Mouse (Mus musculus) liver, embryonic 12.5 days (tissue): Measurements from ENCODE around the gene Clcnka. TPM values are rescaled to one million over a fixed set of nuclear protein-coding genes. Genes with fewer than 3 reads are reported as not detected.
A peak's percentile ranks its signal among the peaks of the same experiment; 100 is the strongest.

Source experiments
- ATAC-seq: fragments of 200-750 bp; cut with Nextera tagmentation; 2 replicates; pipeline ENCODE4 v1.8.0; 2017; ENCODE audit warnings: moderate number of reproducible peaks, mild to moderate bottlenecking, moderate library complexity
- H3K27ac ChIP-seq: fragments of 300-500 bp; sonication (generic); 2 replicates; pipeline ENCODE4 v1.5.1; 2016; ENCODE audit warnings: mild to moderate bottlenecking
- H3K27me3 ChIP-seq: fragments of 300-500 bp; sonication (generic); replicated peaks from 2 replicates; pipeline ENCODE4 v1.6.1; 2016; ENCODE audit warnings: mild to moderate bottlenecking, moderate library complexity
- H3K36me3 ChIP-seq: fragments of 300-500 bp; sonication (generic); 2 replicates; pipeline ENCODE4 v1.6.1; 2016; ENCODE audit warnings: mild to moderate bottlenecking, moderate library complexity
- H3K4me1 ChIP-seq: fragments of 300-500 bp; sonication (generic); 2 replicates; pipeline ENCODE4 v1.6.1; 2016
- H3K4me2 ChIP-seq: fragments of 300-500 bp; sonication (generic); 2 replicates; pipeline ENCODE4 v1.6.1; 2016; ENCODE audit warnings: mild to moderate bottlenecking, moderate library complexity
- H3K4me3 ChIP-seq: fragments of 300-500 bp; sonication (generic); 2 replicates; pipeline ENCODE4 v1.5.1; 2016; ENCODE audit warnings: mild to moderate bottlenecking, moderate library complexity
- H3K9ac ChIP-seq: fragments of 300-500 bp; sonication (generic); 2 replicates; pipeline ENCODE4 v1.6.1; 2016; ENCODE audit warnings: mild to moderate bottlenecking, moderate library complexity
- H3K9me3 ChIP-seq: fragments of 300-500 bp; sonication (generic); replicated peaks from 2 replicates; pipeline ENCODE4 v1.6.1; 2016; ENCODE audit warnings: mild to moderate bottlenecking, moderate library complexity
- WGBS: fragments of 180-500 bp; shearing (Covaris S2); methylation state at CpG from one replicate; pipeline ENCODE4 v1.1.7; 2016; ENCODE audit not compliant: insufficient replicate concordance; 5-methylcytosine and 5-hydroxymethylcytosine counted together
- polyA plus RNA-seq: library from polyadenylated mRNA; unstranded; fragments of >200 nt; fragmentation: Nextera tagmentation; extraction: Ambion mirVana; gene quantifications from 2 replicates; pipeline ENCODE4 v1.2.1, GENCODE M21; 2016

Clcnka gene
- polyA plus RNA-seq, 1 experiment from 2014 or later = not detected

DNA sequence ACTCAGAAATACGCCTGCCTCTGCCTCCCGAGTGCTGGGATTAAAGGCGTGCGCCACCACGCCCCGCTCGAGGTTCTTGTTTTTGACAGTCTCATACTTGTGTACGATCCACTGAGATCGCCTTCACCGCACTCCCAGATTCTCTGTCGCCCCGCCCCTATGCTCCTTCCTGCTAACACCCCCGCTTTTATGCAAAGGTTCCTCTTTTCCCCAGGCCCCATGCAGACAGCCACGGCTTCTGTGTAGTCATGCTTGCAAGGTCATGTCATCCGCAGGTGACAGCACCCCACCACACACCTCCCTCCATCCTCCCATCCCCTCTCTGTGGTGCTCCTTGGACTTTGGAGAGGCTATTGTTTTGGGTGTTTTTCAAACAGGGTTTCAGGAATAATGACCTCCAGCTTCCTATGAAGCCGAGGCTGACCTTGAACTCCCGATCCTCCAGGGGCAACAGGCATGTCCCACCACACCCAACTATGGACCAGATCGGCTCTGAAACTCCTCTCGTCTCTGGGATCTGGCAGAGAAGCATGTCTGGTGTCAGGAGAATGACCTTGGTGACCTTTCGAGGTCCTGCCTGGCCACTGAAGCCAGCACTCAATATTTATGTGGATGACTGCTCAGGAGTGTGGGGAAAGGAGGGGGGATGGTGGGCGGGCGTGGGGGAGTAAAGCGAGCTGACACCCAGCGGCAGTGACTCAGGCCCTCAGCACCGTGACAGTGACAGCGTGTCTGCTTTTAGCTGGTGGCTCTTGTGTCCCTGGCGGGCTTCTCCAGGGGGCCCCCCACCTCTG is 21.1 kb upstream of the Clcnka start:
- Histone ChIP-seq H3K4me3 (no peak overlapping the region), H3K27ac (no peak overlapping the region), H3K4me2 (no peak overlapping the region), H3K4me1 (peaks cover 17% of the 10 kb centered on the region), H3K9ac (no peak overlapping the region), H3K9me3 (no peaks in the 10 kb centered on the region), H3K36me3 (no peaks in the 10 kb centered on the region), H3K27me3 (peaks cover 53% of the 10 kb centered on the region)
- 0 out of 2 replicates have a peak, but pooled peaks have one; percentile 8 for ATAC-seq
- 20% methylated on average over 27 of the region's 27 CpGs for WGBS

DNA sequence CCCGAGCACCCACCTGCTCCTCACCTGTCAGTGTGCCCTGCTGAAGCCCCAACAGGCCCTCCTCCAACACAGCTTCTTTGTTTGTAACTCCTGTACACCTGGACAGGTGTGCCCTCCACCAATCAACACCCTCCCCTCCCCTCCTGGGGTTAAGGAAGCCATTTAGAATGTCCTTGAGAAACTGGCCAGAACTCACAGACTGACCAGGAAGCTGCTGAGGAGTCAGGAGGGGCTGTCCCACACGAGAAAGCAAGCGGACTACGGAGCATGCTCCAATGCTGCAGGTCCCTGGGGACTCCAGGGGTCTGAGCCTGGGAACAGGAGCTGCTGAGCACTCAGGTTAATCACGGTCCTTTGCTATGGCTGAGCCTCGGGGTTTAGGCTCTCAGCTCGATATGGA is 17.4 kb upstream of the Clcnka start, which contains the start of gene Clcnkb:
TSS of gene Clcnkb (minus strand) at position 91 of the 400 bp plus-strand sequence.
- 44% methylated on average over 7 of the region's 7 CpGs for WGBS
- Histone ChIP-seq H3K9ac (no peak within 1 kb of the TSS), H3K4me2 (no peak within 1 kb of the TSS), H3K27me3 (peaks cover 29% of the 10 kb centered on the region), H3K4me1 (peaks cover 12% of the 10 kb centered on the region), H3K9me3 (no peaks in the 10 kb centered on the region), H3K4me3 (no peak within 1 kb of the TSS), H3K36me3 (no peaks in the 10 kb centered on the region), H3K27ac (no peak within 1 kb of the TSS)
- no peak for ATAC-seq

DNA sequence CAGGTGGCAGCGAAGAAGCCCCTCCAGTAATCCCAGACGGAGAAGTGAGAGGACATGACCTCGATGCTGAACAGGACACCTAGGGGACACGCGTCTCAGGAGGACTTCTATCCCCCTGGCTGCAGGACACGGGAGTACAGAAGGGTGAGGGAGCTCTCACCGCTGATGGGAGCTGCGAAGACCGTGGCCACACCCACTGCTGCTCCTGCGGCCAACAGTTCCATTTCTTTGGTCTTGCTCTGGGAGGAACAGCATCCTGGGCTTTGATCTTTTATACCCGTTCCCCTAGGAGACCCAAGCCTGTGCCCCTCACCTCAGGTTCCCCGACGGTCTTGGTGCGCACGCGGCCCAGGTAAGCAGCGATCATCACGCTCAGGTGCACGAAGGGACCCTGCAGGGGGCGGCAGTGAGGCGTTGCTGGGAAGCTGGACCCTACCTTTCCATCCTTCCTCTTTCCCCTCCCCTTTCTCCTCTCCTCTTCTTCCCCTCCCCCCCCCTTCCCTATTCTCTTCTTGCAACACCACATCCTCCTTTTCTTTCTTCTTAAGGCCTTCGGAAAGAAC is 13.0 kb upstream of the Clcnka start:
- peaks cover 32% of the 10 kb centered on the region for H3K27me3 ChIP-seq

DNA sequence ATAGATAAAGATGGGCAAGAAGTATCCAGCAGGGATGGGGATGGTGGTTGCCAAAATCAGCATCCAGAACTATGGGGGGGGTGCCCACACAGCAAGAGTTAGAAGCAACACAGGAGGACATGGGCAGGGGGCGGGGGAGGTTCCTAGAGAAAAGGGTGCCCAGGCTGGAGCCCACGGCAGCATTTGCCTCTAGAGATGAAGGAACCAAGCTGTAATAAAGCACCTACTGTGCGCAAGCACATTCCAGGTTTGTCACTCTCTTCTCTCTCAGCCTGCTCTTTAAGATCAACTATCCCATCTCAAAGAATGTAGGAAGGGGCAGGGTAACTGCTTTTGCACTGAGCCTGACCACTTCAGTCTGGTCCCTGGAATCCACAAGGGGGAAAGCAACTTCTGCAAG is 10.1 kb upstream of the Clcnka start:
- no peaks in the 10 kb centered on the region for H3K36me3 ChIP-seq
- no peak overlapping the region for H3K4me2 ChIP-seq
- no peak overlapping the region for H3K27ac ChIP-seq
- H3K9me3 ChIP-seq = no peaks in the 10 kb centered on the region
- no peak overlapping the region for H3K4me3 ChIP-seq
- H3K9ac ChIP-seq = no peak overlapping the region
- H3K27me3 ChIP-seq = peaks cover 59% of the 10 kb centered on the region
- ATAC-seq = no peak
- peaks cover 3% of the 10 kb centered on the region; the same call in 1 of the 2 replicates for H3K4me1 ChIP-seq
- 59% methylated on average over 3 of the region's 3 CpGs for WGBS

More for the DNA sequence above, 13.0 kb upstream of the Clcnka start:
- Histone ChIP-seq H3K4me2 (no peak overlapping the region), H3K4me1 (no peaks in the 10 kb centered on the region), H3K36me3 (no peaks in the 10 kb centered on the region), H3K4me3 (no peak overlapping the region), H3K27ac (no peak overlapping the region), H3K9ac (no peak overlapping the region), H3K9me3 (no peaks in the 10 kb centered on the region)
- no peak for ATAC-seq
- WGBS = 20% methylated on average over 22 of the region's 22 CpGs

DNA sequence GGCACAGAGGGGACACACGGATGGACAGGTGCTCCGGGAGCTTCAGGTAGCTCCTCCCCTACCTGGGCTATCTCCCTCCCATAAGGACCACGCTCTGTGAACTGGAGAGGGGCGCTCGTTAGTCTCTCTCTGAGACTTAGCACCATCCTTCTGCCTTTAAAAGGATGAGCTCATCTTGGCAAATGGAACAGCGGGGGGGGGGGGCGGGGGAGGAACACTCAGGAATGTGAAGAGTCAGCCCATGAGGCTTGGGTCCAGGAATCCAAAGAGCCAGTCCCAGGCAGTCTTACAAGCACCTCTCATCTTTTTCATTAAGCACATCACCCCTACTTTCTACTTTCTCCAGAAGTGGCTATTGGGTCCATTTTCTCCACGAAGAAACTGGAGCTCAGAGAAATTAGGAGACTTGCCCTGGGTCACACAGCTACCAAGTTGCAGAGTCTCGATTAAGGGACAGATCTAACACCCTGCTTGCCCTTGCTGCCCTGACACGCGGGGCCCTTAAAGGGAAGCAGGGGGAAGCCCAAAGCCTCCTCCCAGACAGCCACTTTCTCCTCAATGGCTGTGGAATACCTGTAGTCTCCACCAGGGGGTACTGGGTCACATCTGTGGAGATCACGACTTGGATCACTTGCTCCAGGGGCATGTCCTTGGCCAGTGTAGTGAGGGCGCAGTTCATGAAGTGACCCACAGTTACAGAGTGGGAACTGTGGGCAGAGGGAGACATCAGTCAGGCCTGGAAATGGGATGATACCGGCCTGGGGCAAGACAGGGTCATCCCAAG is 8.2 kb upstream of the Clcnka start:
- Histone ChIP-seq H3K27me3 (peaks cover 55% of the 10 kb centered on the region), H3K27ac (no peak overlapping the region), H3K4me1 (peaks cover 3% of the 10 kb centered on the region; the same call in 1 of the 2 replicates), H3K4me2 (no peak overlapping the region), H3K36me3 (no peaks in the 10 kb centered on the region), H3K9ac (no peak overlapping the region), H3K4me3 (no peak overlapping the region), H3K9me3 (no peaks in the 10 kb centered on the region)
- ATAC-seq = no peak
- WGBS = 30% methylated on average over 14 of the region's 14 CpGs

DNA sequence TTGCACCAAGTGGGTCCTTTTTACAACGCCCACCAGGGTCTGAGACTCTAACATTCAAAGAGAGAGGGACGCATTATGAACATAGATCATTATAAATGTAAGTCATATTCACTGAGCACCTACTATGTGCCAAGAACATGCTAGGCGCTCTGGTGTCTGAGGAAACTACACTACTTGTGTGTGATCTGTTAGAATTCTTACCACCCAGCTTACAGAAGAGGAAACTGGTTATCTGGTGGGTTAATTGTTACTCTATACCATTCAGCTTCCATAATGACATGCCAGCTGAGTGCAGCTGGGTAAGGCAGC is 6.7 kb upstream of the Clcnka start:
- H3K4me2 ChIP-seq = no peak overlapping the region
- no peaks in the 10 kb centered on the region for H3K9me3 ChIP-seq
- peaks cover 49% of the 10 kb centered on the region for H3K27me3 ChIP-seq
- no peak for ATAC-seq
- H3K36me3 ChIP-seq = no peaks in the 10 kb centered on the region
- peaks cover 3% of the 10 kb centered on the region; the same call in 1 of the 2 replicates for H3K4me1 ChIP-seq
- H3K27ac ChIP-seq = no peak overlapping the region
- no peak overlapping the region for H3K9ac ChIP-seq
- 73% methylated on average over 3 of the region's 3 CpGs for WGBS
- no peak overlapping the region for H3K4me3 ChIP-seq

DNA sequence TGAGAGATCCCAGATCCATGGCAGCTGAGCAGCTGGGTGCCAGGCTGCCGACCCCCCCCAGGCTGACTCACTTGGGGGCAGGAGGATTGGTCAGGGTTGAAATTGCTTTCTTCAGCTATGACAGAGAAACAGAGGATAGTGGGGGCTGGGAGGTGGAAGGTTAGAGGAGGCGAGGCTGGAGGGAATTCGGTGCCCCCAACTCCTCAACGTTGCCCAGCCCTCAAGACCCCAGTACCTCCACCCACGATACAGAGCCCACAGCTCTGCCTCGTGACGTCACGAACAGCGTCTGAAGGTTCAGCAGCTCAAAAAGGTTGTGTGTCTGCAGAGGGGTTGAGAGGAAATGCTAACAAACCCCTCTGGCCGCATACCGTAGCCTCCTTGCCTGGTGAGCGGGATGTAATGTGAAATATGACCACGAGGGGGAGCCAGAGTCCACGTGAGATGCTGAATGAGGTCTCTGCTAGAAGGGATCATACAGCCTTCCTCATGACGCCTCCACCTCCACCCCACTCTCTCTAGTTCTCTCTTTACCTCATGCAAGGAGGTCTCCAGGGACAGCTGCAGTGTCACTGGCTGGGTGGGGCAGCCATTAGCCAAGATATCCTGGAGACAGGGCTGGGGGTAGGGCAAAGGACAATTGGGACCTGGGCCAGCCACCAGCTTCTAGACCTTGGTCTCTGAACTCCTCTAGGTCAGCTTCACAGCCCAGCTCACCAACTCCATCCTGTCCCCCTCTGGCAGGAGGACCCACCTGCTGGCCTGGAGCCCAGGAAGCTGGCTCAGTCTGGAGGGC is 6.2 kb upstream of the Clcnka start:
- peak; percentile 60; the same call in 1 of the 2 replicates for ATAC-seq
- peaks cover 48% of the 10 kb centered on the region for H3K27me3 ChIP-seq
- H3K4me1 ChIP-seq = peaks cover 3% of the 10 kb centered on the region; the same call in 1 of the 2 replicates
- WGBS = 12% methylated on average over 15 of the region's 15 CpGs
- no peaks in the 10 kb centered on the region for H3K9me3 ChIP-seq
- H3K4me3 ChIP-seq = no peak overlapping the region
- no peaks in the 10 kb centered on the region for H3K36me3 ChIP-seq
- H3K4me2 ChIP-seq = peak overlapping the region; percentile 27; the same call in 1 of the 2 replicates
- H3K9ac ChIP-seq = no peak overlapping the region
- no peak overlapping the region for H3K27ac ChIP-seq

DNA sequence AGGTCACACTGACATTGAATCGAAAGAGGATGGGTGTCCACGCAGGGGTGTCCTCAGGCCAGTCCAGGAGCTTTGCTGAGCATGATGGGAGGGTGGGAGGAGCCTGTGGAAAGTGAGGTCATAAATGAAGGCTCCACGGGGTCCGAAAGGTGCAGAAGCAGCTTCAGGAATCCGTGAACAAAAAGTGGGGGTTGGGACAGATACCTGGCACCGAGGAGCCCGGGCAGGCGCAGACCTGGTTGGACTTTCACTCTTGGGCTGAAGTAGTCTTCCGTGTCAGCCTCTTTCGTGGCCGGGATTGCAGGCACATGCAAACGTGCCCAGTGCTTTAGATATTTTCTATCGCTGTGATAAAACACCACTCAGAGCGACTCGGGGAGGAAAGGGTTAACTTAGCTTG is 1.6 kb upstream of the Clcnka start:
- Histone ChIP-seq H3K27ac (no peak overlapping the region), H3K9me3 (no peaks in the 10 kb centered on the region), H3K4me2 (no peak overlapping the region), H3K4me1 (peaks cover 3% of the 10 kb centered on the region; the same call in 1 of the 2 replicates), H3K27me3 (peaks cover 53% of the 10 kb centered on the region), H3K4me3 (no peak overlapping the region), H3K36me3 (no peaks in the 10 kb centered on the region), H3K9ac (no peak overlapping the region)
- no peak for ATAC-seq
- WGBS = 70% methylated on average over 15 of the region's 15 CpGs

DNA sequence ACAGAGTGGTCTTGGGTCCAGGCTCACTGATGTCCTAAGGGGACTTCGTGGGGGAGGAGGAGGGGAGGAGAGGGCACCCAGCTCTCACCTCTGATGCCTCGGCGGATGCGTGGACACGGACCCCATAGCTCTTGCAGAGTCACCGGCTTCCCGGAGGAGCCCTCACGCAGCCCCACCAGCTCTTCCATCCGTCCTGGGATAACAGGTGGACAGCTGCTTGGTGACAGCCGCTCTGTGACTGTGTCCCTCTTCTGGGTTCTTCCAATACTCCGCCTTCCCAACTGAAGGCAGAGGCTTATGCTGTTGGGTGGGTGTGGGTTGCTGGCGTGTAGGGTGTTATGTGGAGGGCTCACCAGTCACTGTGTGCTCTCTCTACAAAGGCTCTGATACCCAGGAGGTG is 663 bp downstream of the Clcnka start:
- no peaks in the 10 kb centered on the region for H3K36me3 ChIP-seq
- H3K27ac ChIP-seq = no peak overlapping the region
- no peak overlapping the region for H3K4me3 ChIP-seq
- WGBS = 66% methylated on average over 12 of the region's 12 CpGs
- 0 out of 2 replicates have a peak, but pooled peaks cover 2% of the 10 kb centered on the region for H3K4me1 ChIP-seq
- no peak overlapping the region for H3K9ac ChIP-seq
- ATAC-seq = no peak
- H3K27me3 ChIP-seq = peaks cover 53% of the 10 kb centered on the region
- no peak overlapping the region for H3K4me2 ChIP-seq
- H3K9me3 ChIP-seq = no peaks in the 10 kb centered on the region

DNA sequence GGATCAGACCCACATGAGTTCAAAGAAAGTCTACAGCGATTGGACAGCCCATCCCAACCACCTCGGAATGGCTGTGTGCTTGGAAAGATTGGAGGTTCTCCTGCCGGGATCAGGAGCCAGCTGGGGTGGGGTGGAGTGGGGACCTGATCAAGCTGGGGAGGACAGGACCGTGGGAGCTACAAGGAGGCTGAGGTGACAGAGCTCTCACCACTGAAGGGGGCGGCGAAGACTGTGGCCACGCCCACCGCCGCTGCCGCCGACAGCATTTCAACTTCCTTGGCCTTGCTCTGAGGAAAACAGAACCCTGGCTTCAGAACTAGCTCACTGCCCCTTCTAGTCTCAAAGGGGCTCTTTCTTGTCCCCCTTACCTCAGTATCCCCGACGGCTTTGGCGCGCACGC is 3.8 kb downstream of the Clcnka start:
- WGBS = 17% methylated on average over 16 of the region's 16 CpGs
- Histone ChIP-seq H3K4me3 (no peak overlapping the region), H3K36me3 (no peaks in the 10 kb centered on the region), H3K27ac (no peak overlapping the region), H3K4me1 (0 out of 2 replicates have a peak, but pooled peaks cover 2% of the 10 kb centered on the region), H3K4me2 (peak overlapping the region; percentile 22), H3K9me3 (no peaks in the 10 kb centered on the region), H3K9ac (no peak overlapping the region), H3K27me3 (peaks cover 74% of the 10 kb centered on the region)
- no peak for ATAC-seq

DNA sequence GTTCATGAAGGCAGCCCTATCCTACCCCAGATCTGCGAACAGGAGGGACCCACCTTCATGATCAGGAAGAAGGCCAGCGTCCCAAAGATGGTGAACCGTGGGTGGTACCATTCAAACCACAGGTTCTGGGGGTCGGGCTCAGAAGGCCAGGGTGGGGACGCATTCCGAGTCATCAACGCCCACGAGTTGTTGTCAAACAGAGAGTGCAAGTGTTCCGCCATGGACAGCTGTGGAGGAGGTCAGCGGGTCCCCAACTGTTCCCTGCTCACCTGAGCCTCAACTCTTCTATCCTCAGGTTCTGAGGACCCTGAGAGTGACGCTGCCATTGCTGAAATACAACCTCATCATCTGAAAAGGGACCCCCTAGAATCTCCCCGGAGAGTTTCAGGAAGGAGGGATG is 7.2 kb downstream of the Clcnka start:
- Histone ChIP-seq H3K9me3 (no peaks in the 10 kb centered on the region), H3K4me2 (no peak overlapping the region), H3K27me3 (peaks cover 54% of the 10 kb centered on the region), H3K4me3 (no peak overlapping the region), H3K9ac (no peak overlapping the region), H3K27ac (no peak overlapping the region), H3K36me3 (no peaks in the 10 kb centered on the region), H3K4me1 (0 out of 2 replicates have a peak, but pooled peaks cover 2% of the 10 kb centered on the region)
- ATAC-seq = no peak
- 57% methylated on average over 12 of the region's 12 CpGs for WGBS
